Mouse (Mus musculus) kidney, embryonic 14.5 days (tissue): ENCODE measurements around the gene Rapgef4. TPM values are rescaled to one million over a fixed set of nuclear protein-coding genes. Genes with fewer than 3 reads are reported as not detected.
"Not testable (repeated sequence)": the region's sequence is repeated elsewhere in the genome, so short reads cannot be mapped to it uniquely, and the experiment has no call there.

Experiments
- ATAC-seq: fragments of 200-750 bp; cut with Nextera tagmentation; 2 replicates; pipeline ENCODE4 v1.8.0; 2017; ENCODE audit warnings: moderate number of reproducible peaks, mild to moderate bottlenecking, moderate TSS enrichment, moderate library complexity; ENCODE audit not compliant: low FRiP score, low TSS enrichment
- H3K27ac ChIP-seq: fragments of 300-500 bp; sonication (generic); 2 replicates; pipeline ENCODE4 v1.5.1; 2014; ENCODE audit warnings: low read depth, mild to moderate bottlenecking, low read length, moderate library complexity, mixed read lengths
- H3K27me3 ChIP-seq: fragments of 300-500 bp; sonication (generic); 2 replicates; pipeline ENCODE4 v1.6.1; 2014; ENCODE audit warnings: mild to moderate bottlenecking, low read length; ENCODE audit not compliant: control insufficient read depth, insufficient read depth
- H3K36me3 ChIP-seq: fragments of 300-500 bp; sonication (generic); 2 replicates; pipeline ENCODE4 v1.6.1; 2014; ENCODE audit warnings: low read length, mixed read lengths; ENCODE audit not compliant: control insufficient read depth, insufficient read depth
- H3K4me1 ChIP-seq: fragments of 300-500 bp; sonication (generic); 2 replicates; pipeline ENCODE4 v1.6.1; 2014; ENCODE audit warnings: low read length, mixed read lengths; ENCODE audit not compliant: control insufficient read depth, insufficient read depth
- H3K4me2 ChIP-seq: fragments of 300-500 bp; sonication (generic); replicated peaks from 2 replicates; pipeline ENCODE4 v1.6.1; 2014; ENCODE audit warnings: low read depth, mild to moderate bottlenecking, low read length
- H3K4me3 ChIP-seq: fragments of 300-500 bp; sonication (generic); 2 replicates; pipeline ENCODE4 v1.5.1; 2014; ENCODE audit warnings: mild to moderate bottlenecking, low read length
- H3K9ac ChIP-seq: fragments of 300-500 bp; sonication (generic); 2 replicates; pipeline ENCODE4 v1.6.1; 2014; ENCODE audit warnings: low read depth, mild to moderate bottlenecking, low read length, moderate library complexity
- H3K9me3 ChIP-seq: fragments of 300-500 bp; sonication (generic); 2 replicates; pipeline ENCODE4 v1.6.1; 2016; ENCODE audit warnings: low read length; ENCODE audit not compliant: control insufficient read depth
- whole genome bisulfite sequencing: fragments of 180-500 bp; shearing (Covaris S2); extraction: QIAGEN DNeasy Blood & Tissue Kit; methylation state at CpG from one replicate; pipeline ENCODE4 v1.1.7; 2014; 5-methylcytosine and 5-hydroxymethylcytosine counted together
- polyA plus RNA-seq: library from polyadenylated mRNA; unstranded; fragments of >200 nt; fragmentation: Nextera tagmentation; extraction: Ambion mirVana; gene quantifications from 2 replicates; pipeline ENCODE4 v1.2.1, GENCODE M21; 2014

The Rapgef4 gene
- polyA plus RNA-seq, 1 experiment from 2014 or later: 4.2 TPM

DNA sequence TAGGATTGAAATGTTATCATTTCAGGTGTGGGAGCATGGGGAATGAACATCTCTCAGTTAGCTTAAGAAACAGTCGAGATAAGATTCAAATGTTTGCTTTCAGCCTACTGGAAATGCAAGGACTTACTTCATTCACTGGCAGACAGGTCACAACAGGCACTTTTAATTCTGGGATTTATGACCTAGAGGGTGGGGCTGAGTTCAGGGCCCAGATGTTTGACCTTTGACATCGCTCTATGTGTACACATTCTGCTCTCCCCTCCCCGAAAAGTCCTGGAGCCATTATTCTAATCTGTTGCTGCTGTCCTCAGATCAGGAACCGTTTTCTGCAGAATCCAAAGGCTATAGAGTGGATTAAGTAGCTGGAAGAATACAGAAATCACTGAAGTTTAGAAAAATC is 81.9 kb downstream of the Rapgef4 start:
- Histone ChIP-seq H3K4me3 (no peak overlapping the region), H3K36me3 (no peaks in the 10 kb centered on the region), H3K4me1 (no peaks in the 10 kb centered on the region), H3K27me3 (no peaks in the 10 kb centered on the region), H3K4me2 (no peak overlapping the region), H3K9me3 (no peaks in the 10 kb centered on the region), H3K27ac (no peak overlapping the region), H3K9ac (no peak overlapping the region)
- no peak for ATAC-seq
- 22% methylated on average over 4 of the region's 4 CpGs for WGBS

DNA sequence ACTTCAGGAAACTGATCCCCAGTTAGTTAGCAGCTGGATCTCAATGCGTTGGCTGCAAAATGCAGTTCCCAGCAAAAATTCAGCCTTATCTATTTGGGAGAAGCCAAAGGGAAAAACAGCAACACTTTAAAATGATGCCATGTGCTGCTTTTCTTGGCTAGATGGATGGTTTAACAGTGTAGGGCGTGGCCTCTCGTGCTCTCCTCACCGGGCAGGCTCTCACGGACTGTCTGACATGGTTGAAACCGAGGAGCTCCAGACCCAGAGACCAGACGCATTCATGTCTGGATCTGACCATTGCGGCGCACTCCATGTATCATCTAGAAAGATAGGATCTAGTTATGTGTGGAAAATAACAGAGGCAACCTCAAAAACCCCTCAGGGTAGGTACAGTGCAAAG is 87.5 kb downstream of the Rapgef4 start:
- Histone ChIP-seq H3K27ac (no peak overlapping the region), H3K4me1 (no peaks in the 10 kb centered on the region)
- no peak for ATAC-seq

DNA sequence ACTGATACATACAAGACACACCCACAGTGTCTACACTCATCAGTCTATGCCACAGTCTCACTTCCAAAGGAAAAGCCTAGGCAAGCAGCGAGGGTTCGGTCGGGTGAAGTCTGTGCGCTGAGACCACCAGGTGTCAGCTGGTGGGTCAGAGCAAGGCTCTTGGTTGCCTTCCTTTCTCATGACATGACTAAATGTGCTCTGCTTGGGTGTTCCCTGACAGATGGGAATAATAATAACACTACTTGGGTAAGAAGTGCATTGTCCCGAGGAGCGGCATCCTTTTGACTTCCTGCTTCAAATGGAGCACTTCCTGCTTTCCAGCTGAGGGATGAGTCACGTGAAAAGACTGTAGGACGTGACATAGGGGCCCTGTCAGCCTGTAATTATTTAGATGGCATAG is 89.0 kb downstream of the Rapgef4 start:
- no peak overlapping the region for H3K4me3 ChIP-seq
- no peaks in the 10 kb centered on the region for H3K4me1 ChIP-seq
- no peak for ATAC-seq
- no peak overlapping the region for H3K4me2 ChIP-seq
- H3K9me3 ChIP-seq: no peaks in the 10 kb centered on the region
- 55% methylated on average over 8 of the region's 8 CpGs for WGBS
- no peaks in the 10 kb centered on the region for H3K36me3 ChIP-seq
- no peaks in the 10 kb centered on the region for H3K27me3 ChIP-seq
- no peak overlapping the region for H3K9ac ChIP-seq
- no peak overlapping the region for H3K27ac ChIP-seq

More for the DNA sequence above, 87.5 kb downstream of the Rapgef4 start:
- Histone ChIP-seq H3K27me3 (no peaks in the 10 kb centered on the region), H3K4me2 (no peak overlapping the region), H3K36me3 (no peaks in the 10 kb centered on the region), H3K4me3 (no peak overlapping the region), H3K9ac (peak overlapping the region; percentile 12; the same call in 1 of the 2 replicates), H3K9me3 (no peaks in the 10 kb centered on the region)
- WGBS: 65% methylated on average over 9 of the region's 9 CpGs

DNA sequence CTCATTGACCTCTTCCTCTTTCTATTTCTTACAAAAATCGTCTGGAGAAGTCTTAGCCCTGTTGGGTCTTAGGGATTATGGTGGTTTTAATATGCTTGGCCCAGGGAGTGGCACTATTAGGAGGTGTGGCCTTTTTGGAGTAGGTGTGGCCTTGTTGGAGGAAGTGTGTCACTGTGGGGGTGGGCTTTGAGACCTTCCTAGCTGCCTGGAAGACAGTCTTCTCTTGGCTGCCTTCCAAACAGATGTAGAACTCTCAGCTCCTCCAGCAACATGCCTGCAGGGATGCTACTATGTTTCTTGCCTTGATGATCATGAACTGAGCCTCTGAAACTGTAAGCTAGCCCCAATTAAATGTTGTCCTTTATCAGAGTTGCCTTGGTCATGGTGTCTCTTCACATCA is 92.1 kb downstream of the Rapgef4 start:
- H3K4me3 ChIP-seq, H3K27me3 ChIP-seq, H3K9me3 ChIP-seq, H3K4me2 ChIP-seq, H3K27ac ChIP-seq, H3K9ac ChIP-seq, ATAC-seq, H3K36me3 ChIP-seq, H3K4me1 ChIP-seq: not testable (repeated sequence)
- 60% methylated on average over 1 of the region's 1 CpGs for WGBS

DNA sequence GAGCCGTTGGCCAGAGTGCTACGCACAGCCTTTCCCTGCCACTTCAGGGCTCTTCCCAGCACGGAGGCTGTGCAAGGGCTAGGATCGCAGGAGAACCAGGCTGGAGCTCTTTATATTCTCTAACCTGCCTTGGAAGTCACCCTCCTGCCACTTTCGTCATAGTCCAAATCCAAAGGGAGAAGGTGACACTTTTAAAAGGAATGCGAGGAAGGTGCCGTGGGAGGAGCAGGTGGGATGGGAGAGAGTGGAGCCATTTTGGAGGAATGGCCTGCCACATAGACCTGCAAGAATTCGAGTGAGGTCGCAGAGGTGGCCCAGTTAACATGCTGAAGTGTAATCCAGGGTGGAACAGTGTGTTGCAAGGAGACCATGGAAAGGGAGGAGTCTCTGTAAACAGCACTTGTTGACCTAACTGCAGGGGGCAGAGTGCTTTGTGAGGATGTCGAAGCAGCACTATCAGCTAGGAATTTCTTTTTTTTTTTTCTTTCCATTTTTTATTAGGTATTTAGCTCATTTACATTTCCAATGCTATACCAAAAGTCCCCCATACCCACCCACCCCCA is 94.0 kb downstream of the Rapgef4 start:
- no peak for ATAC-seq
- Histone ChIP-seq H3K9ac (no peak overlapping the region), H3K27me3 (no peaks in the 10 kb centered on the region), H3K9me3 (no peaks in the 10 kb centered on the region), H3K4me1 (no peaks in the 10 kb centered on the region), H3K4me3 (no peak overlapping the region), H3K36me3 (no peaks in the 10 kb centered on the region), H3K27ac (no peak overlapping the region), H3K4me2 (no peak overlapping the region)
- 82% methylated on average over 10 of the region's 10 CpGs for WGBS

DNA sequence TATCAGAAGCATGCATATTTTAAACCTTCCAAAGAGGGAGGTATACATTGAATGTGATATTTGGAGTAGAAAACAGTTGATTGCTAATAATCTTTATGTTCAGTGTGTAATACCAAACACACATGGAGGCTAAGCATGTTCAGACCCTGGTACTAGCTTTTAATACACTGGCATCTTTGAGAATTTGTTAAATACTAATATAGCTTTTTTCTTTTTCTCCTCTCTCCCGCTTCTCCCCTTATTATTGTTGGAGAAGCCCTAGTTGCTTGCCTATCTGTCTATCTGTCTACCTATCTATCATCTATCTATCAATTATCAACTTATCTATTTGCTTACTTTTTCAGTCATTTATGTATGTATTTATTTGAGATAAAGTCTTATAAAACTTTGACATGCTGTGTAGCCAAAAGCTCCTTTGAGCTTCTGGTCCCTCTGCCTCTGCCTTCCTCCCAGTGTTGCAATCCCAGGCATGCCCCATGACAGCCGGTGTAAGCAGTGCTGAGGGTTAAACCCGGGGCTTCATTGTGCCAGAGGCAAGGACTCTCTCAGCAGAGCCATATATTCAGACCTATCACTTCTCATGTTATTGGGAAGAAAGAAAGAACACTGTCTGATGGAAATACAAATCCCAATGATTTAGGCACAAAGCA is 96.6 kb downstream of the Rapgef4 start:
- no peak overlapping the region for H3K4me2 ChIP-seq
- no peak for ATAC-seq
- no peak overlapping the region for H3K9ac ChIP-seq
- no peaks in the 10 kb centered on the region for H3K9me3 ChIP-seq
- H3K27ac ChIP-seq: no peak overlapping the region
- 79% methylated on average over 3 of the region's 3 CpGs for WGBS
- no peaks in the 10 kb centered on the region for H3K4me1 ChIP-seq
- H3K27me3 ChIP-seq: no peaks in the 10 kb centered on the region
- H3K4me3 ChIP-seq: no peak overlapping the region
- no peaks in the 10 kb centered on the region for H3K36me3 ChIP-seq

DNA sequence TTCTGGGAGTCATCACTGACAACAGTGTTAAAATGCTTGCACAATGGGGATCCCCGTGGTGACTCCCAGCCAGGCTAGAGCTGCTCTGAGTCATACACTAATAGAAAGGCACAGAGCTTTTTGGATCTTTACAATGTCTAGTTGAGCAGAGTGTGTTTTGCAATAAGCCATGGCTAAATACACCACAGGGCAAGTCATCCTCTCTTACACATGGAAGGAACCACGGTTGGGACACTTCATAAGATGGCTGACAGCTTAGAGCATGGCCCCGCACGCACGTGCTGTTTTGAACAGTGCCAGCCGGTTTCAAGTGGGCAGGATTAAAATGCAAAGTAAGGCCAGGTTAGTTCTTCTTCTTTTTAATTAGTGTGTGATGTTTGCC is 97.1 kb downstream of the Rapgef4 start:
- Histone ChIP-seq H3K9ac (no peak overlapping the region), H3K4me3 (no peak overlapping the region), H3K9me3 (no peaks in the 10 kb centered on the region), H3K4me2 (no peak overlapping the region), H3K27me3 (no peaks in the 10 kb centered on the region), H3K27ac (no peak overlapping the region), H3K36me3 (no peaks in the 10 kb centered on the region), H3K4me1 (no peaks in the 10 kb centered on the region)
- no peak for ATAC-seq
- WGBS: 86% methylated on average over 6 of the region's 6 CpGs

DNA sequence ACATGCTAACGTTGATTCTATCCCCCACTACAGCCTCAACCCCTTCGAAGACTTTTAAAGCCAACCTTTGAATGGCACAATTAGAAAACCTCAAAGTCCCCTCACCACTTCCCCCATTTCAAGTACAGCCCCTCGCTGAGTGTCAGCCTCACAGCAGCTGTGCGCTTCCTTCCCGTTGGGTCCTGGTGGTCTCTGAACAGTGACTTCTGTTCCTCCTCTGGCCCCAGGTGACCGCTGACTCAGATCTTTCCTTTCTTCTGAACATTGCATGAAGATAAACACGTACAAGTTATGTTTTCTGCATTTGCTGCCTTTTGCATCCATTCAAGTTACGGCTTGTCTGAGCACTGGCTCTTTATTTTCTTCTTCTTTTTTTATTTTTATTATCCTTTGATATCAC is 98.1 kb downstream of the Rapgef4 start:
- no peak for ATAC-seq
- 76% methylated on average over 8 of the region's 8 CpGs for WGBS
- no peaks in the 10 kb centered on the region for H3K27me3 ChIP-seq

DNA sequence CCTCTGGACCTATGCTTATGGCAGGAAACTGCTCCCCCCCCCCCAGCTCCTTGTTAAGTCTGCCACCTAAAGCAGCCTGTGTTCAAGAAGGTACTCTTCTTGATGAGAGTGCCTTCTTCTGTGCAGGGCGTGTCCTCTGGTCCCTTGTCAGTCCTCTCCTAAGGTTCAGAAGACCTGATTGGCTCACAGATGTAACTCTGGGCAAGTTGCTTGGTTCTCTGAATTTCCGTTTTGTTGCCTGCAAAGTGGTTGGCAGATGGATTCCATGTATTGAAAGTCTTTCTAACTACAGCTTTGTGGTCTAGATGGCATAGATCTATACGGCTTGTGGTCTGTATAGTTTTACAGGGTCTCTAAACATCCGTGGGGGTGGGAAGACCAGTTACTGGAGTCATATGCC is 101.8 kb downstream of the Rapgef4 start:
- ATAC-seq: no peak
- 87% methylated on average over 4 of the region's 4 CpGs for WGBS
- Histone ChIP-seq H3K9ac (no peak overlapping the region), H3K27ac (no peak overlapping the region), H3K36me3 (no peaks in the 10 kb centered on the region), H3K4me3 (no peak overlapping the region), H3K4me2 (no peak overlapping the region), H3K9me3 (no peaks in the 10 kb centered on the region), H3K4me1 (no peaks in the 10 kb centered on the region), H3K27me3 (no peaks in the 10 kb centered on the region)

More for the DNA sequence above, 98.1 kb downstream of the Rapgef4 start:
- Histone ChIP-seq H3K4me1 (no peaks in the 10 kb centered on the region), H3K9me3 (no peaks in the 10 kb centered on the region), H3K27ac (no peak overlapping the region), H3K4me2 (no peak overlapping the region), H3K36me3 (no peaks in the 10 kb centered on the region), H3K4me3 (no peak overlapping the region), H3K9ac (no peak overlapping the region)
